Mouse (Mus musculus): Measurements from ENCODE around the gene Glce. TPM values are rescaled to one million over a fixed set of nuclear protein-coding genes. Genes with fewer than 3 reads are reported as not detected.
A peak's percentile ranks its signal among the peaks of the same experiment; 100 is the strongest.

The Glce gene
- polyA plus RNA-seq, 1 experiment, result 4.2 TPM

DNA sequence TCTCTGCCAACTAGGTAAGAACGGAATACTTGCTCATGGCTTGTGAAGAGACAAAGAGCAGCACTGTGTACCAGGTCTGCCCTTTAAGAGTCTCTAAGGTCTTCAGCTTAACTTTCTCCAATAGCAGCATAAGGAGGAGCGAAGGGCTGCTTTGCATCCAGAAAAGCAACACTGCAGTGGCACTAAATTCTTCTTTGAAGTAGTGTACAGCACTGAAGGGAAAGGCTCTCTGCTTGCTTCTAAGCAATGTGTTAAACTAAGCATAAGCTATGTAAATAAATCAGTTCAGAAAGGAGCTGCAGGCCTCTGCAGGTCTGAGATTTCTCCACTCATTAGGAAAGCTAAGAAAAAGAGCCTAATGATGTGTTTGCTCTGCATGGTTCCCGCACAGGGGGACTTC is 40.9 kb downstream of the Glce start:
- no peaks in the 10 kb centered on the region; the same call in 1 of the 2 replicates for H3K4me1 ChIP-seq (ENCODE audit: control insufficient read depth, insufficient read depth, low read length)
- WGBS, result 70% methylated on average over 3 of the region's 3 CpGs
- no peak overlapping the region for H3K27ac ChIP-seq (ENCODE audit: control insufficient read depth, insufficient read depth, low read depth, low read length, poor library complexity)
- H3K4me3 ChIP-seq (replicated peaks; ENCODE audit: control insufficient read depth, low read depth, low read length), result no peak overlapping the region
- TF ChIP-seq POLR2A (IDR thresholded peaks at IDR 0.05; ENCODE audit: borderline replicate concordance, control insufficient read depth, low read depth, low read length) (no peak), CTCF (IDR thresholded peaks at IDR 0.05; ENCODE audit: control insufficient read depth, insufficient read depth, low read length) (no peak)

DNA sequence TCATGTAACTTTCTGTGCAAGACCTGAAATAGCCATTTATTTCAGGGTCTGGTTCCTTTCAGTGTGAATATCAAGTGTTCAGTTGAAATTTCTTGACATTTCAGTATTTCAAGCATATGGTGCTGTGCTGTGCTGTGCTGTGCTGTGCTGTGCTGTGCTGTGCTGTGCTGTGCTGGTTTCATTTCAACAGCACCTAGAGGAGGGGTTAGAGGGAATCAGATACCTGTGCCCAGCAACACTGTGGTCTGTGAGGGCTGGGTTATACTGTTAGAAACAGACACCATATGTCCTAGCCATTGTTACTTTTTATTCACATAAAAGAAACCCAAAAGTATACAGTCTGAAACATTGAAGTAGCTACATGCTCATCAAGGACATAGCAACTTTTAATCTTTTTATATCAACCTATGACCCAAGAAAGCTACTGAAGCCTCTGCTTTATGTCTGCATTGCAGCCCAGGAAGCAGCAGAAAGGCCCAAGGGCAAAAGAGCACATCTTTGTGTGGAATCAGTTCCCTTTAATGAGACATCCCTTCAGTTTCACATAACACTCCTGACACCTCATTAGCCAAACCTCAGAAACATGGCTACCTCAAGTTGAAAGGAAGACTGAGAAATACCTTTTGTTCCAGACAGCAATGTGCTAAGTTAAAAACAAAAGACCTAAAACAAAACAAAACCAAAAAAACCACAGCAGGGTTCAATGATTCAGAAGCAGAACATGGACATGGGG is 42.3 kb downstream of the Glce start:
- H3K27ac ChIP-seq (ENCODE audit: control insufficient read depth, insufficient read depth, low read depth, low read length, poor library complexity), result no peak overlapping the region
- no peak for TF ChIP-seq POLR2A (IDR thresholded peaks at IDR 0.05; ENCODE audit: borderline replicate concordance, control insufficient read depth, low read depth, low read length)
- no peak for TF ChIP-seq CTCF (IDR thresholded peaks at IDR 0.05; ENCODE audit: control insufficient read depth, insufficient read depth, low read length)
- H3K4me1 ChIP-seq (ENCODE audit: control insufficient read depth, insufficient read depth, low read length), result no peaks in the 10 kb centered on the region; the same call in 1 of the 2 replicates
- no peak overlapping the region for H3K4me3 ChIP-seq (replicated peaks; ENCODE audit: control insufficient read depth, low read depth, low read length)

DNA sequence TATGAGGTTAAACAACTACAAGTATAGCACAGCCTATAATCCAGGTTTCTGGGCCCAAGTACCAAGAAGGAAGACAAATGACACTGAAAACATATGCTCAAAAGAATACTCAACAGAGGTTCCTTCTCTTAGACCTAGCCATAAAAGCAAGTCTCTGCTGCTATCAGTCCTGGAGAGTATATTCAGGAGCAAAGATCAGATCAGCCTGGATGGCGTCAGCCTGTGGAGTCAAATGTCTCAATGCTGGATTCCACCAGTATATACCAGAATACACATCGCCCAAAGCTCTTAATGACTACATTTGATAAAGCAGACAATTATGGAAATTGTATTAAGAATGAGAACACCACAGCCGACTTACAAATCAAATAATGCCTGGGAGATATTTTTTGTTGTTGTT is 60.2 kb downstream of the Glce start:
- WGBS, result 83% methylated on average over 3 of the region's 3 CpGs
- TF ChIP-seq CTCF (IDR thresholded peaks at IDR 0.05; ENCODE audit: control insufficient read depth, insufficient read depth, low read length), result no peak
- TF ChIP-seq POLR2A (IDR thresholded peaks at IDR 0.05; ENCODE audit: borderline replicate concordance, control insufficient read depth, low read depth, low read length), result no peak
- Histone ChIP-seq H3K4me3 (replicated peaks; ENCODE audit: control insufficient read depth, low read depth, low read length) (no peak overlapping the region), H3K27ac (ENCODE audit: control insufficient read depth, insufficient read depth, low read depth, low read length, poor library complexity) (no peak overlapping the region), H3K4me1 (ENCODE audit: control insufficient read depth, insufficient read depth, low read length) (peaks cover 1% of the 10 kb centered on the region; the same call in 1 of the 2 replicates)

DNA sequence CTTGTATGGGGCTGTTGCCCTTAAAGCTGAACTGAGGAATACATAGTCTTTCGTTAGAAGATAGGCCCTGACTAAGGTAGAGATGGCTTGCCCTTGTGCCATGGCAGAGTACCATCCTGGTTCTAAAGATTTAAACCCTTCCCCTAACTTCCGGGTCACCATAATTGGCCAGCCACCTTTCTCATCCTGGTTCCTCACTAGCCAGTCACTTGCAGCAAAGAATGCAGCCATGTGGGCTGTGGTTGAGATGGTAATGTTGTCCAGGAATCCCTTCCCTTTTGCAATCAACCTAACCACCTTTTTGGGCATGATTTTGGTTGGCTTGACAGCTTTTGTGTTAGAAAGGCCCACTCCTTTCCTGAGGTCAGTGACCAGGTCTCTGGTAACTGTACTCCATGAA is 62.0 kb downstream of the Glce start:
- peaks cover 1% of the 10 kb centered on the region; the same call in 1 of the 2 replicates for H3K4me1 ChIP-seq (ENCODE audit: control insufficient read depth, insufficient read depth, low read length)
- 91% methylated on average over 2 of the region's 2 CpGs for WGBS
- H3K4me3 ChIP-seq (replicated peaks; ENCODE audit: control insufficient read depth, low read depth, low read length), result no peak overlapping the region
- TF ChIP-seq POLR2A (IDR thresholded peaks at IDR 0.05; ENCODE audit: borderline replicate concordance, control insufficient read depth, low read depth, low read length) (no peak), CTCF (IDR thresholded peaks at IDR 0.05; ENCODE audit: control insufficient read depth, insufficient read depth, low read length) (no peak)
- H3K27ac ChIP-seq (ENCODE audit: control insufficient read depth, insufficient read depth, low read depth, low read length, poor library complexity), result no peak overlapping the region

DNA sequence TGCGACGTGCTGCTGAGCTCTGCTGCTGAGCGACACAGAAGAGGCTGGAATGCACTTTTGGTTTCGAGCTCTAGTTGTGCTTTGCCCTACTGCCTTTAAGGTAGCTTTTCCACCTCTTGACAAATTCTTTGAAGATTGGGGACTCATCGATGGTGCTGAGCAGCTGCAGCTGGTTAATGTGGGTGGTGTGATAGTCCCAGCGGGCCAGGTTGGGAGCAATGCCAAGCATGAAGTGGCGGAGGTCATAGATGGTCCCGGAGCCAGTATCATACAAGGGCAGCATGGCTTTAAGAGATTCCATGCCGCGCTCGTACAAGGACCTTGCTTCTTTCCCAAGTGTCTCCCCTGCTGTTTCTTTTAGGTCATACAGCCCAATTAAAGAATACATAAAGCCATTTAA is 62.5 kb downstream of the Glce start:
- 84% methylated on average over 11 of the region's 11 CpGs for WGBS
- H3K4me3 ChIP-seq (replicated peaks; ENCODE audit: control insufficient read depth, low read depth, low read length), result no peak overlapping the region
- TF ChIP-seq POLR2A (IDR thresholded peaks at IDR 0.05; ENCODE audit: borderline replicate concordance, control insufficient read depth, low read depth, low read length), result no peak
- TF ChIP-seq CTCF (IDR thresholded peaks at IDR 0.05; ENCODE audit: control insufficient read depth, insufficient read depth, low read length), result no peak

DNA sequence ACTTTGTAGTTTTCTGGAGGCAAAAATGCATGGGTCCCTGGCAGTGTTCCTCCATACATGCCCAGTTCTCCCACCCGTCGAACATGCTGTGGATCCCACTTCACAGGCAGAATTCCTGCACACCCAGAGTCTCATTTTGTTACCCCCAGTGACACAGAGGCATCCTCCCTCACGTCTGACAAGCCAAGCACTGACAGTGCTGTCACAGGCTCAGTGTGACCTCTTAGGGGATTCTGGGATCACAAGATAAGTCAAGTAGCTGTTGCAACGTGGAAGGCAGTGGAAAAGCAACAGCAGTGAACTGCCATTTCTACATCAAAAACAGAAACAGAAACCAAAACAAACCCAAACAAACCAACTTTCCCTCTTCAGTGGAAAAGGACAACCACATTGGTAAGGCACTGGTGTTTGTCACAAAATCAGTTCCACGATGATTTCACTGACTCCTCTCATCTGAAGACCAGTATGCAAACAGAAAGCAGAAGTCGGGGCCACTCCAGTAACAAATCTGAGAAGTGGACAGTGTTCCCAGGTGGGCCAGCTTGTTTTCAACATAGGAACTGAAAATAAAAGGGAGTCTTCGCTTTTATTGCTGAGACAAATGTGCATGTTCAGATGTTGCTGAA is 64.5 kb downstream of the Glce start:
- no peak for TF ChIP-seq CTCF (IDR thresholded peaks at IDR 0.05; ENCODE audit: control insufficient read depth, insufficient read depth, low read length)
- H3K4me1 ChIP-seq (ENCODE audit: control insufficient read depth, insufficient read depth, low read length), result peaks cover 1% of the 10 kb centered on the region; the same call in 1 of the 2 replicates
- no peak overlapping the region for H3K4me3 ChIP-seq (replicated peaks; ENCODE audit: control insufficient read depth, low read depth, low read length)
- WGBS, result 36% methylated on average over 7 of the region's 7 CpGs
- H3K27ac ChIP-seq (ENCODE audit: control insufficient read depth, insufficient read depth, low read depth, low read length, poor library complexity), result no peak overlapping the region

More for the DNA sequence above, 62.5 kb downstream of the Glce start:
- Histone ChIP-seq H3K4me1 (ENCODE audit: control insufficient read depth, insufficient read depth, low read length) (peaks cover 1% of the 10 kb centered on the region; the same call in 1 of the 2 replicates), H3K27ac (ENCODE audit: control insufficient read depth, insufficient read depth, low read depth, low read length, poor library complexity) (no peak overlapping the region)

DNA sequence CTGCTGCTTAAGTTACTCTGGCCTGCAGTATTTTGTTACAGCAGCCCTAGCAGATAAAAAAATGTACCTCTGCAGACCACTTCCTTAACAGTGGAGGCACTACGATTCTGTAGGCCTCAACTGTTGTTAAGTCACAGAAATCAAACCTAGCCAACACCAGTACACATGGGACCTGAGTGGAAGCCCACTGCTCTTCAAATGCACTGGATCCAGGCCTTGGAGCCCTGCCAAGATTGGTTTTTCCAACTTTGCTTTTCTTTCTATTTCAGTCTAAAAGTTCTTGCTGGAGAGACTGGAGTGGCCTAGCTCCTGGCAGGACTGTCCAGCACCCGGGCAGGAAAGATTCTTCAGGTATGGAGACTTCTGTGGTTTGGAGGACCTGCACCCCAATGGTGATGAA is 66.2 kb downstream of the Glce start:
- TF ChIP-seq CTCF (IDR thresholded peaks at IDR 0.05; ENCODE audit: control insufficient read depth, insufficient read depth, low read length) (no peak), POLR2A (IDR thresholded peaks at IDR 0.05; ENCODE audit: borderline replicate concordance, control insufficient read depth, low read depth, low read length) (no peak)
- no peak overlapping the region for H3K27ac ChIP-seq (ENCODE audit: control insufficient read depth, insufficient read depth, low read depth, low read length, poor library complexity)
- H3K4me1 ChIP-seq (ENCODE audit: control insufficient read depth, insufficient read depth, low read length), result peaks cover 1% of the 10 kb centered on the region; the same call in 1 of the 2 replicates

DNA sequence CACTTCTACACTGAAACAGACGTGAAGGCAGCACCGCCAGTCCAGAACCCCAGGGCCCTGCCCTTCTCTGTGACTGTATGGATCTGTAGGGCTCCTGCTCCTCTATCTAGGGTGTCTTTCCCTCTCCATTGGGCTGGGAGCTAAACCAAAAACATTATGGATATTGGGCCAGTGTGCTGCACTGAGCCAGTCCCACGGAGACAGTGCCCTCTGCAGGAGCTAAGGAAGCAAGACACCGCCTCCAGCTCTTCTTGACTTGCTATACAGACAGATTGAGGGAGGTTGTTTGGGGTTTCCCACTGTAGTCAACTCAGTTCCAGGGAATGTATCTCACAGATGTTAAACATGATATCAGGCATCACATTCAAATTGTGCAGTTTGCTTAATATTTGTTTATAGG is 71.7 kb downstream of the Glce start:
- TF ChIP-seq CTCF (IDR thresholded peaks at IDR 0.05; ENCODE audit: control insufficient read depth, insufficient read depth, low read length) (peak; percentile 58; the same call in 1 of the 2 replicates), POLR2A (IDR thresholded peaks at IDR 0.05; ENCODE audit: borderline replicate concordance, control insufficient read depth, low read depth, low read length) (no peak)

More for the DNA sequence above, 66.2 kb downstream of the Glce start:
- no peak overlapping the region for H3K4me3 ChIP-seq (replicated peaks; ENCODE audit: control insufficient read depth, low read depth, low read length)
- 66% methylated on average over 2 of the region's 2 CpGs for WGBS

More for the DNA sequence above, 71.7 kb downstream of the Glce start:
- no peaks in the 10 kb centered on the region for H3K4me1 ChIP-seq (ENCODE audit: control insufficient read depth, insufficient read depth, low read length)
- H3K27ac ChIP-seq (ENCODE audit: control insufficient read depth, insufficient read depth, low read depth, low read length, poor library complexity), result no peak overlapping the region
- no peak overlapping the region for H3K4me3 ChIP-seq (replicated peaks; ENCODE audit: control insufficient read depth, low read depth, low read length)
- WGBS, result 61% methylated on average over 4 of the region's 4 CpGs
